29 mouse cellular contexts compared by ENCODE assay signal in the genomic region with DNA sequence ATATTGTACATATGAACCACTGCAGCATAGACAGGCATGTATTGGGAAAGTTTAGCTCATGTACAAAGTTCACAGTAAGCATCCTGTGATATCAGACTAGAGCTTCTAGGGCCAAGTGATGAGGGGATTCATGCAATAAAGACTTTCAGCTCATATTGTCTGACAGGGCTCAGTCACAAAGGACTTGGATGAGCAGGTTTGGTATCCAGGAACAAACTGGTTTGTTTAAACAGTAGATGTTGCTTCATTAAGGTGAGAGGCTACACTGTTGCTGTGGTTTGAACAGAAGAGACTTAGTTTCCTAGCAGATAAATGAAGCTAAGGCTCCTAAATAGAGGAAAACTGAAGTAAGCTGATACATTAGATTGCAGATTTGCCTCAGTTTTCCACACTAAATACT.
"Had no signal": no experiment of that assay in that cellular context is flagged by ENCODE, and none has a peak within 500 bp of the region (broad histone marks: within the 10 kb centered on the region; RNA-seq: fewer than 3 reads in every experiment).

No protein-coding gene starts in this region.

- H3K4me1 ChIP-seq: limb, embryonic 10.5 days; limb, embryonic 12.5 days; liver, embryonic 15.5 days; lung, embryonic 15.5 days; megakaryocyte, embryonic 14.5 days had no signal

- H3K27me3 ChIP-seq: limb, embryonic 12.5 days; limb, embryonic 13.5 days; limb, embryonic 15.5 days; liver, embryonic 13.5 days; liver, embryonic 15.5 days; lung, embryonic 15.5 days; megakaryocyte, embryonic 14.5 days; midbrain, embryonic 12.5 days; midbrain, embryonic 13.5 days; midbrain, embryonic 15.5 days; neural tube, embryonic 12.5 days; neural tube, embryonic 13.5 days had no signal

- ATAC-seq: lung, postnatal 0 days; midbrain, embryonic 13.5 days; midbrain, embryonic 15.5 days; midbrain, embryonic 16.5 days had no signal

- H3K36me3 ChIP-seq: limb, embryonic 15.5 days; liver, embryonic 13.5 days; liver, embryonic 15.5 days; midbrain, embryonic 12.5 days; midbrain, embryonic 13.5 days; midbrain, embryonic 15.5 days; neural tube, embryonic 12.5 days had no signal

- DNase-seq: layer of hippocampus, postnatal 36 days; left cerebral cortex, postnatal 4 days; liver, embryonic 13.5 days; lung, adult 18-20 months; lung, adult 2 months; lung, embryonic 14.5 days; lung, postnatal 10 days; lung, postnatal 14 days; lung, postnatal 36 days; lung, postnatal 4 days; midbrain, embryonic 14.5 days had no signal

- H3K9me3 ChIP-seq: limb, embryonic 10.5 days; limb, embryonic 12.5 days; limb, embryonic 13.5 days; limb, embryonic 15.5 days; liver, embryonic 13.5 days; liver, embryonic 15.5 days; lung, embryonic 15.5 days; megakaryocyte, embryonic 14.5 days; midbrain, embryonic 12.5 days; midbrain, embryonic 13.5 days; midbrain, embryonic 15.5 days; neural tube, embryonic 12.5 days; neural tube, embryonic 13.5 days had no signal

- H3K27ac ChIP-seq: left cerebral cortex, adult 2 months; limb, embryonic 10.5 days; limb, embryonic 12.5 days; limb, embryonic 13.5 days; limb, embryonic 15.5 days; liver, embryonic 13.5 days; liver, embryonic 14.5 days; liver, embryonic 15.5 days; lung, embryonic 15.5 days; macrophage; midbrain, embryonic 12.5 days; midbrain, embryonic 13.5 days; midbrain, embryonic 15.5 days; neural tube, embryonic 12.5 days; neural tube, embryonic 13.5 days had no signal

- H3K4me3 ChIP-seq: left cerebral cortex, adult 2 months; limb, embryonic 10.5 days; limb, embryonic 12.5 days; limb, embryonic 13.5 days; limb, embryonic 15.5 days; liver, embryonic 13.5 days; liver, embryonic 15.5 days; lung, embryonic 15.5 days; megakaryocyte, embryonic 14.5 days; midbrain, embryonic 12.5 days; midbrain, embryonic 13.5 days; midbrain, embryonic 15.5 days; myocyte; neural tube, embryonic 12.5 days; neural tube, embryonic 13.5 days had no signal

- H3K4me2 ChIP-seq: limb, embryonic 12.5 days; limb, embryonic 13.5 days; limb, embryonic 15.5 days; liver, embryonic 13.5 days; liver, embryonic 15.5 days; lung, embryonic 14.5 days; lung, embryonic 15.5 days; midbrain, embryonic 12.5 days; midbrain, embryonic 13.5 days; midbrain, embryonic 15.5 days; neural tube, embryonic 12.5 days; neural tube, embryonic 13.5 days had no signal

- H3K9ac ChIP-seq: limb, embryonic 12.5 days; limb, embryonic 13.5 days; limb, embryonic 15.5 days; liver, embryonic 13.5 days; liver, embryonic 14.5 days; liver, embryonic 15.5 days; lung, embryonic 14.5 days; lung, embryonic 15.5 days; midbrain, embryonic 12.5 days; midbrain, embryonic 13.5 days; midbrain, embryonic 15.5 days; neural tube, embryonic 12.5 days; neural tube, embryonic 13.5 days had no signal
